Mouse (Mus musculus) megakaryocyte, adult 5-6 weeks (primary cell): ENCODE measurements at regions not wholly inside any gene's neighbourhood (a gene's known extent, or its start where the extent isn't known, plus 50 kb on each side); places are given as distances from the start of the nearest gene placed in this dataset.
A peak's percentile ranks its signal among the peaks of the same experiment; 100 is the strongest.

Experiments used
- ATAC-seq: 2 replicates; pipeline ENCODE4 v1.8.0; 2016; ENCODE audit warnings: mild to moderate bottlenecking, inconsistent platforms; ENCODE audit not compliant: poor library complexity, severe bottlenecking

DNA sequence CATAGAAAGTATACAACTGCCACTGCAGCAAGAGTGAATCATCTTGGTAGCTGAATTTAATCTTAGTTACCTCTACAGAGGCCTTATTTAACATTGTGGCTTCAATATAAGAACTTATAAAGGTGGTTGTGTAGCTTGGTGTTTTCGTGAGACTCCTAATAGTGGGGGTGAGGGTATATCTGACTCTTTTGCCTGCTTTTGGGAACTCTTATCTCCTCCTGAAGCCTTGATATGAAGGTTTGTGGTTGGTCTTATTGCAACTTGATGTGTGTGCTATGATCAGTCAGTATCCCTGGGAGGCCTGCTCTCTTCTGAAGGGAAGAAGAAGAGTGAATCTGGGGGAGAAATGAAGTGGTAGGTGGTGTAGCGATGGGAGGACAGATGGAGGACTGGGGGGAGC is 67.7 kb upstream of the Tab2 start:
- no peak for ATAC-seq

DNA sequence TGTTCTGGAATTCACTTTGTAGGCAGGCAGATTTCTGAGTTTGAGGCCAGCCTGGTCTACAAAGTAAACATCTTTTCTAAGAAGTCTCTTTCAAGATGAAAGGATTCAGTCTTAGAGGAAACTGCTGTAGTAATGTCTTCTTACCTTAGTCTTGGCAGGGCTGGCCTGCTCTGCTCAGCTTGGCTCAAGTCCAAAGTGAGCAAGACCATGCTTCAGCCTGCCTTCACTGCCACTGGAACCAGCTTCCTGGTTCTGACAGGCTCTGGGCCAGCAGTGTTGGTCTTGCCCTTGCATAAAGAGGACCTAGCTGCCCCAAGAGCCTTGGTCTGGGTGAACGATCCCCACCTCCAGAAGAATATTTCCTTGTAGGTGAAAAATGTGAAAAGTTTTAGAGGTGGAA is 65.9 kb upstream of the Tab2 start:
- no peak for ATAC-seq

DNA sequence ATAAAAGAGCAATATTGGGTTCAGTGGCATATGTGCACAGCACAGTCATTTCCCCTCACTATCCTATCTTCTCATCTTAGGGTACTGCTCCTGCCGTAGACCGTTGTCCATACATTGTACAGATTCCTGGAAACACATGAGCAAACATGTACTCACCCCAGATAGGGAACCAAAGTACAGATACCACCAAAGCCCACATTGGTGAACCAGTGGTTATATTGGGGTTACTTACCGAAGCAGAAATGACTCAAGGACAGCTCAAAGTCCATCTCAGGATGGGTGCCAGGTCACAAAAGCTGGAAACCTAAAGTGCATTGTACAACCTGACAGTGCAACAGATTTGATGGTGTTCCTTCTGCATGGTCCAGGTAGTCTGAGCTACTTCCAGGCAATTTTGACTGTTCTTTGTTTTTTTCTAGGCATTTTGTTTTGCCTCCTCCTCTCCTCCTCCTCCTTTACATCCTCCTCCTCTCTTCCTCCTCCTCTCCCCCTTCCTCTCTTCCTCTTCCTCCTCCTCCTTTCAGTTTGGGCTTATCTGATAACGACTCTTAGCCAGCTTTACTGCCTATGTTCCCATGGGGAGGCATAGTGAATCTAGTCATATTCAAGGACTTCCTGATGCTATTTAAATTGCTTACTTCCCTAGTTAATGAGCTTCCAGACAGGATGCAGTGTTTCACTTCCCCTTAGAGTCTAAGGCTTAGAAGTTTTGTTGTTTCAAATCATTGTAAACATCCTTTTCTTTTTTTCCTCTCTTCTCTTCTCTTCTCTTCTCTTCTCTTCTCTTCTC is 65.1 kb upstream of the Tab2 start:
- peak; percentile 88 for ATAC-seq

DNA sequence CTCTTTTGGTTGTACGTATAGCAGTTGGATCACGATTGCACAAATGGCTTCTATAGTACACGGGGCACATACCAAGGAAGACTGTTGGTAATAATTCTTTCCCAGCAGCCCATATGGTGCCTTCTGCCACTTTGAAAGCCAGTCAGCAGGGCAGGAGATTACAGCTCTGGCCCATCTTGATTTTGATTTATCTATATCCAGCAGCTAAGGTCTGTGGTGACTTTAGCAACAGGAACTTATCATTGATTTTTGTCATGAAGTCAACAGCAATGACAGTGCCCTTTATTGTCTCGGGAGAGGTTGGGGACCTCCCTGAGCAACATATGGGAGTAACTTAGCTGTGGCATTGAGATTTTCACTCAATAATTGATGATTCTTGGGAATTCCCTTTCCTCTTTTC is 64.1 kb upstream of the Tab2 start:
- ATAC-seq, result 0 out of 2 replicates have a peak, but pooled peaks have one; percentile 50

DNA sequence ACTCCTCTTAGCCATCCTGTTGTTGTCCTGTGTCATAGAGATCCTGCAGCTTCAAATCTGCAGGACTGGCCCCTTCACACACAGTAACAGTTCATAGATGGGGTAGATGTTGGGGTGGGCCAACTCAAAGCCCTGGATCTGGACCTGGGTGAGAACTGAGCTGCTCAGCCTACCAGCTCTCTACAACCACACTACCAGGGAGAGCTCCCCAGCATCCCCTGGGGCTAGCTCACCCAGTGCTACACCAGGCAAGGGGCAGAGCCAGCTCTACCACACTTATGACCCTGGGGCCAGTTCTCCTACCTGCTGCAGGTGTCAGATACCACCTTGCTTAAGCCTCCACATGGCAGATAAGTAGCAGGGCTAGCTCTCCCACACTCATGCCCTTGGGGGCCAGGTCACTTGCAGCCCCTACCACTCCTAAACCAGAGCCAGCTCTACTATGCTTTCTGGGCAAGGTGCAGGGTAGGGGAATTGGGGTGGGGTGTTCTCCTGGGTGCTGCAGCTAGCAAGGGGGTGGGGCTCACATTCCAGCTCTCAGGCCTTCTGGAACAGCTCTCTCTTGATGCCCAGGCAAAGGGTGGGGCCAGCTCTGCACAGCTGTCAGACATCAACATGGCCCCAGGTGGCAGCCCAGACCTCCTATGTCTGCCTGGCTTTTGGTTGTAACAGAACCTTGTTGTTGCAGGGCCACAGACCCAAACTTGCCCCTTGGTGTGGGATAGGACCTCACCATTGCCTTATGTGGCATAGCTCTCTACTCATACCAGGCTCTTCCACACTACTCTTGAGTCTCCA is 62.4 kb upstream of the Tab2 start:
- no peak for ATAC-seq

DNA sequence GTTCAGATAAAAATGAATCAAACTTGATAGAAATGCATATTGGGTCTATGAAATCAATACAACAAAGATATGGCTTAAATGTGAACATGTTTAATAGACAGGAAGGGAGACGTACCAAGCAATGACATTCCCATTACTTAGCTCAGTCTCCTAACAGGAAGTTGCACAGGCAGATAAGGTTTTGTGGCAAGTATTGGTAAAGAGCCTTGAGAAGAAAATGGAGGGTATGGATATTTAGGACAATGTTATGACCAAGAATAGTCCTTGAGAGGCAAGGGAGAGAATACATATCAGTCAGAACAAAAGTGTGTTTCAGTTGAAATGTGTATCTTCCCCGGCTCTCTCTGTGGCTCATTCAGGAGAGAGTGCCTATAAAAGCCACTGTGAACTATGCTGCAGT is 60.7 kb upstream of the Tab2 start:
- ATAC-seq, result no peak

DNA sequence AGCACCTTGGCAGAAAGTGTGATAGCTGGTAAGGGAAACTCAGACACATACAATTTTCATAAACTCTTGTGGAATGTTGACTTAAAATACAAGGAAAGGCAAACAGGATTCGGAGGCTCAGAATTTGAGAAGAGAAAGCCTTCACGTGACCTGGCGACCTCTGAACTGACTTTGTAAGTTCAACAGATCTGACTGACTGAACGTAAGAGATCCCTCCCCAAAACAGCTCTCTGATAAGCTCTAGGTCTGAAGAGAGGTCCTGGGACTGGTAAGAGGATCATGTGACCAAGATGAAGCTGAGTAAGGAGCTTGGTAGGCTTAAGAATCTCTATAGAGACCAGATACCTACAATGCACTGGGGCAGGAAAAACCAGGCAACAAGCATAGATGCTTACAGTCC is 55.7 kb upstream of the Tab2 start:
- no peak for ATAC-seq

DNA sequence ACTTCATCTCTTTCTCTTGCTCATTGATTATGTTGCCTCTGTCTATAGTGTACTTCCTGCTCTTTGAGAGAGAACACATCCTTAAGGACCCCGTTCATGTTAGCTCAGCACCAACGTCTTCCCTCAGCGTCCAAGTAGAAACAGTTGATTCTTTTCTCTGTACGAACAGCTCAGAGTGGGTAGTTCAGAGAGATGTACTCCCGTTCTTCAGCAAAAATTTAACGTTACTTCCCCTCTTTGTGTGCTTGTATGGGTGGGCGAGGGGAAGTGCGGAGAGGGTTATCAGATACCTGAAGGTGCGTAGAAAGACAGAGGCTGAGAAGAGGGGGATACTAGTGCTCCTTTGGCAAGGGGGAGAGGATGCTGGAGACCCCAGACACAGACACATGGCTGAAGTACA is 55.1 kb upstream of the Tab2 start:
- ATAC-seq, result peak; percentile 25; the same call in 1 of the 2 replicates

DNA sequence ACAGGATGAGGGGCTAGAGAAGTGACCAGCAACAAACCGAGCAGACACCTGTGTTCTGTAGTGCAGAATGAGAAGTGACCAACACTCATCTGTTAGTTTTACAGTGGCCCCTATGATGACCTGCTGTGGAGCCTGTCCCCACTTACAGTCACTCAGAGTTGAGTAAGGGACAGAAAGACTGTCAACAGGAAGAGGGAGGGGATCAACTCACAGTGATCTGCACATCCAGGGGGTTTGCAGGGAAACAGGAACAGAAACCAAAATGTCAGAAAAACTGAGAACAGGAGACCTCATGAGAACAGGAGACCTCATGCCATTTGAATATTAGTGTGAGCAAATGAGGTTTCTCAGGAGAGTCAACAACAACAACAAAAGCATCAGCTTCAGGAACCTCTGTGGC is 53.8 kb upstream of the Tab2 start:
- ATAC-seq, result peak; percentile 78

DNA sequence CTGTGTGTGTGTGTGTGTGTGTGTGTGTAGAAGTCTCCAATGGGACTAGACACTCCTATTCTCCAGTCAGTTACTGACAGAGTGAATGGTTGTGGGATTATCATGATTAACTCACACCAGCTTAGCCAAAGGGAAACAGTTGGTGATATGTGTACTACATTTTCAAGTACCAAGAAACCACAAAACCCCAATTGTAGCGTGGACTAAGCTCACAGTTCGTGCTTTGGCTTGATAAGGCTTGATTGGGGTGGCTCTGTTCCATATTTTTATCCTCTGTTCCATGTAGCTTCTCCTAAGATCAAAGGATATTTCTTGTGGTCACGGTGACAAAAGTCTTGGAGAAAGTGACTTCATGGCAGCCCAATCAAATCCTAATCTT is 51.9 kb upstream of the Tab2 start:
- ATAC-seq, result no peak

DNA sequence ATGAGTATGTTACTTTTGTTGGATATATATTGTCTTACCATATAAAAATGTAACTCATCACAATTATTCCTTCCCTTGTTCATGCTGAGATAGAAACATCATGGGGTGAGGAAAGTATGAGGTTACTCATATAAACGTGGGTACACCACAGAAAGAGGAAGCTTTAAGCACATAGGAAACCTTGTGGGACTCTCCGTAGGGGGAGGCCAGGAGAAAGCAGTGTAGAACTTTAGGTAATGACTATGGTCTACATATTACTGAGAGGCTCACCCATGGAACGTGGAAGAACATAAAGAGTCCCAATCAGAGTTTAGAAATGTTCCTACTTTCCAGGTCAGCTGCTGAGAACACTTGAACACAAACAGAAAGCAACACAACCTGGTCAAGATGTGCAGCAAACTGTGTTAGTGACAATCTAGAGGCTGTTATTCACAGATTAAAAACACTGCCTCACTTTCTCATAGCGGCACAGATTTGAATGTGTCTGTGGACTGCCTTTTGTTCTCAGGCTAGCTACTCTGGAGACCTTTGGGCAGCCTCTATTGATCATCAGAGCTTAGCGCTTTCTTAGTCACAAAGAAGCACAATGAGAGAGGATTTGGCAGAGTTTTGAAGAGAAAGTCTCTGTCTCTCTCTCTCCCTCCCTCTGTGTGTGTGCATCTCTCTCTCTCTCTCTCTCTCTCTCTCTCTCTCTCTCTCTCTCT is 51.4 kb upstream of the Tab2 start:
- peak; percentile 75 for ATAC-seq
